Mouse (Mus musculus): ENCODE results near the gene Adgrg5. TPM values are rescaled to one million over a fixed set of nuclear protein-coding genes. Genes with fewer than 3 reads are reported as not detected.

Gene Adgrg5
- polyA plus RNA-seq, 1 experiment from 2014 or later, result not detected

Other genes with a start within 250 kb of the Adgrg5 start
- 0.21 TPM in 1 of 2 replicates, not detected in the other for gene Pllp, start 227.4 kb upstream of the Adgrg5 start, polyA plus RNA-seq (2014; fragmentation: Nextera tagmentation; extraction: Ambion mirVana)
- not detected in 2 replicates for gene Ccl22, start 178.1 kb upstream of the Adgrg5 start, polyA plus RNA-seq (2014; fragmentation: Nextera tagmentation; extraction: Ambion mirVana)
- 5.2 and 6.3 TPM in 2 replicates for gene Cx3cl1, start 151.7 kb upstream of the Adgrg5 start, polyA plus RNA-seq (2014; fragmentation: Nextera tagmentation; extraction: Ambion mirVana)
- gene Ccl17, start 113.2 kb upstream of the Adgrg5 start, polyA plus RNA-seq (2014; fragmentation: Nextera tagmentation; extraction: Ambion mirVana), result not detected in 2 replicates
- 63.5 and 64.0 TPM in 2 replicates for gene Coq9, start 85.4 kb upstream of the Adgrg5 start, polyA plus RNA-seq (2014; fragmentation: Nextera tagmentation; extraction: Ambion mirVana)
- 129 and 131 TPM in 2 replicates for gene Ciapin1, start 85.3 kb upstream of the Adgrg5 start, polyA plus RNA-seq (2014; fragmentation: Nextera tagmentation; extraction: Ambion mirVana)
- 178 and 189 TPM in 2 replicates for gene Polr2c, start 66.2 kb upstream of the Adgrg5 start, polyA plus RNA-seq (2014; fragmentation: Nextera tagmentation; extraction: Ambion mirVana)
- 14.6 and 16.4 TPM in 2 replicates for gene Dok4, start 47.4 kb upstream of the Adgrg5 start, polyA plus RNA-seq (2014; fragmentation: Nextera tagmentation; extraction: Ambion mirVana)
- 38.0 and 39.2 TPM in 2 replicates for gene Ccdc102a, start 5.6 kb upstream of the Adgrg5 start, polyA plus RNA-seq (2014; fragmentation: Nextera tagmentation; extraction: Ambion mirVana)
- 10.6 and 11.1 TPM in 2 replicates for gene Adgrg1, start 51.1 kb downstream of the Adgrg5 start, polyA plus RNA-seq (2014; fragmentation: Nextera tagmentation; extraction: Ambion mirVana)
- 2.7 and 3.8 TPM in 2 replicates for gene Adgrg3, start 94.0 kb downstream of the Adgrg5 start, polyA plus RNA-seq (2014; fragmentation: Nextera tagmentation; extraction: Ambion mirVana)
- 0.11 and 0.18 TPM in 2 replicates for gene Drc7, start 131.4 kb downstream of the Adgrg5 start, polyA plus RNA-seq (2014; fragmentation: Nextera tagmentation; extraction: Ambion mirVana)
- 23.6 and 31.7 TPM in 2 replicates for gene Katnb1, start 157.5 kb downstream of the Adgrg5 start, polyA plus RNA-seq (2014; fragmentation: Nextera tagmentation; extraction: Ambion mirVana)